Mouse (Mus musculus) lung, embryonic 16.5 days (tissue): ENCODE measurements around the gene Rbms2. TPM values are rescaled to one million over a fixed set of nuclear protein-coding genes. Genes with fewer than 3 reads are reported as not detected.
"Not testable (repeated sequence)": the region's sequence is repeated elsewhere in the genome, so short reads cannot be mapped to it uniquely, and the experiment has no call there.

ENCODE experiments used
- ATAC-seq: fragments of 200-750 bp; cut with Nextera tagmentation; 2 replicates; pipeline ENCODE4 v1.8.0; 2017; ENCODE audit warnings: low read depth, mild to moderate bottlenecking, moderate library complexity
- H3K27ac ChIP-seq: fragments of 300-500 bp; sonication (generic); 2 replicates; pipeline ENCODE4 v1.5.1; 2014; ENCODE audit warnings: mild to moderate bottlenecking, control low read depth, low read length
- H3K27me3 ChIP-seq: fragments of 300-500 bp; sonication (generic); 2 replicates; pipeline ENCODE4 v1.6.1; 2014; ENCODE audit warnings: low read depth, low read length, mixed read lengths; ENCODE audit not compliant: control insufficient read depth, insufficient read depth
- H3K36me3 ChIP-seq: fragments of 300-500 bp; sonication (generic); 2 replicates; pipeline ENCODE4 v1.6.1; 2014; ENCODE audit warnings: low read length; ENCODE audit not compliant: control insufficient read depth, insufficient read depth
- H3K4me1 ChIP-seq: fragments of 300-500 bp; sonication (generic); replicated peaks from 2 replicates; pipeline ENCODE4 v1.6.1; 2014; ENCODE audit warnings: low read length, mixed read lengths; ENCODE audit not compliant: control insufficient read depth, insufficient read depth
- H3K4me2 ChIP-seq: fragments of 300-500 bp; sonication (generic); 2 replicates; pipeline ENCODE4 v1.6.1; 2014; ENCODE audit warnings: low read depth, low read length, control low read depth
- H3K4me3 ChIP-seq: fragments of 300-500 bp; sonication (generic); 2 replicates; pipeline ENCODE4 v1.5.1; 2014; ENCODE audit warnings: mild to moderate bottlenecking, low read length, control low read depth
- H3K9ac ChIP-seq: fragments of 300-500 bp; sonication (generic); 2 replicates; pipeline ENCODE4 v1.6.1; 2014; ENCODE audit warnings: low read length, control low read depth
- H3K9me3 ChIP-seq: fragments of 300-500 bp; sonication (generic); 2 replicates; pipeline ENCODE4 v1.6.1; 2016; ENCODE audit warnings: low read length; ENCODE audit not compliant: control insufficient read depth
- WGBS: fragments of 180-500 bp; shearing (Covaris S2); extraction: QIAGEN DNeasy Blood & Tissue Kit; methylation state at CpG from one replicate; pipeline ENCODE4 v1.1.7; 2014; 5-methylcytosine and 5-hydroxymethylcytosine counted together
- polyA plus RNA-seq: library from polyadenylated mRNA; unstranded; fragments of >200 nt; fragmentation: Nextera tagmentation; extraction: Ambion mirVana; gene quantifications from 2 replicates; pipeline ENCODE4 v1.2.1, GENCODE M21; 2015

Gene Rbms2
- polyA plus RNA-seq, 1 experiment from 2014 or later, result 40.7 TPM

DNA sequence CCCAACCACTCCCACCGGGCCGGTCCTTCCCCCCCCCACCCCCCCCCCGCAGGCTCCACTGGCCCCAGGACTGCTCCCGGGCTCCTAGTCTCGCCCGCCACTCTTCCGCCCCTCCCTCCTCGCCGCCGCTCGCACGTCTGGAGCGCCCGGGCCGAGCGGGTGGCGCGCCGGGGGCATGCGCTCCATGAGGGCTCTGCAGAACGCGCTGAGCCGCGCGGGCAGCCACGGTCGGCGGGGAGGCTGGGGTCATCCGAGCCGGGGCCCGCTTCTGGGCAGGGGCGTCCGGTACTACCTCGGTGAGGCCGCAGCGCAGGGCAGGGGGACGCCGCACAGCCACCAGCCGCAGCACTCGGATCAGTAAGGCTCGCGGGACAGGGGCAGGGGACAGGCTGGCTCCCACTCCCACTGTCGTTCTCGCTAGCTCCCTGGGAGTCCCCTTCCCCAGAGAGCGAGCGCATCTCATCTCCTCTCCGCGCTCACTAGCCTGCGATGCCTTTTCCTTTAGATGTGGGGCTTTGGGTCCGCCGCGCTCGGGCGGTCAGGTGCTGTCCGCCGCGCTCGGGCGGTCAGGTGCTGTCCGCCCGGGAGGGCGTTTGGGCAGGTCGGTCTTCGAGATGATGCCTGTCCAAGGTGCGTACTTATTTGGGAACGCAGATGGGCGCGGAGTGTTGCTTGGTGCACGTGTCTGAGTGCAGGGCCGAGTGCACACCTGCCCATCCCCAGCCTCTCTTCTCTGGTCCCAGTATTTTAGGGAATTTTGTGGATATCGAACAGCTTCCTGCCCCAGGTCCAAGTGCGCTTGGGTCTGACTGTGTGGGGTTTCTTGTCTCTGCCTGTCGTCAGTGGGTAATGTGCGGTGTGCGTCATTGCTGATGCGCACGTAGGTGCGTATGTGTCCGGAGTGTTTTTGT lies 14.7 kb upstream of the Rbms2 start:
- Histone ChIP-seq H3K4me3 (peak overlapping the region; percentile 73), H3K36me3 (no peaks in the 10 kb centered on the region), H3K4me1 (peaks cover 8% of the 10 kb centered on the region), H3K27me3 (peaks cover 5% of the 10 kb centered on the region; the same call in 1 of the 2 replicates), H3K9ac (peak overlapping the region; percentile 74), H3K27ac (no peak overlapping the region), H3K9me3 (no peaks in the 10 kb centered on the region), H3K4me2 (peak overlapping the region; percentile 99)
- ATAC-seq, result peak; percentile 93
- under 1% methylated on average over 64 of the region's 79 CpGs for WGBS

DNA sequence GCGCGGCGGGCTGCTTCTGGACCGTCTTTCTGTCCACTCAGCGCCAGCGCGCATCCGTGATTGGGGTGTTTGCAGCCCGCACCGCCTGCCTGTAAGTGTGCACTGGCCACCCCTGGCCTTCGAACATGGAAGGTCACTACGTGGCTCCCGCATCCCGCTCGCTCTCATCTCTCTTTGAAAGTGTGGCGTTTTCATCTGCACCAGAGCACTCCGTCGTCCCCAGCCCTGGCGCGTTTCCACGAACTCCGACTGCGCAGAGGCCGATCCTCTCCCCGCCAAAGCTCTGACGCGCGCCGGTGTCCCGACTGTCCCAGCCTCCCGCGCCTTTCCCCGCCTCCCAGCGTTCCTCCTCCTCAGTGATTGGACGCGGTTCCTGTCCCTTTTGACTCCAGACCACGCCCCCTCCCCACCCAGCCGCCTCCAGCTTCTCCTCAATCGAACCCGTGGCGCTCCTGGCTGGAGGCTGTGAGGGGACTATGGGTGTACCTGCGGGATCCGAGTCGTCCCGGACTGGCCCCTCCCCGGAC lies 14.0 kb upstream of the Rbms2 start, which contains the start of gene Gls2:
TSS of gene Gls2 (plus strand) at position 434 of the 527 bp plus-strand sequence.
- 1% methylated on average over 45 of the region's 46 CpGs for WGBS
- Histone ChIP-seq H3K27ac (peak within 1 kb of the TSS; percentile 38; the same call in 1 of the 2 replicates), H3K4me2 (peak within 1 kb of the TSS; percentile 99), H3K9me3 (no peaks in the 10 kb centered on the region), H3K27me3 (peaks cover 5% of the 10 kb centered on the region; the same call in 1 of the 2 replicates), H3K4me1 (peaks cover 8% of the 10 kb centered on the region), H3K4me3 (peak within 1 kb of the TSS; percentile 73), H3K9ac (peak within 1 kb of the TSS; percentile 74), H3K36me3 (no peaks in the 10 kb centered on the region)
- peak; percentile 98 for ATAC-seq

DNA sequence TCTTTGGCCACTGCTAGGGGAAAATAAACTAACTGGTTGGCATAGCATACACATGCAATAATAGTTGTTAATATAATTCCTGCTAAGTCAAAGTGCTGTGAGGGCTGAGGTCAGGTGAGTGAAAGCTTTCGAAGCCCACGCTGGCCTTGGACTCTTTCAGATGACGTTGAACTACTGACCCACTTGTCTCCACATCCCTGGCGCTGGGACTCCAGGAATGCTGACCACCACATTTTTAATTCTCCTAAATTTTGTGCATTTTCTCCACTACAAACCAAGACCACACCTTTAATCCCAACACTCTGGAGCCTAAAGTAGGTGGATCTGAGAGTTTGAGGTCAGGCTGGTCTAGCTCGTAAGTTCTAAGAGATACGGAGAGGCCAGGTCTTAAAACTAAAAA lies 13.0 kb upstream of the Rbms2 start:
- no peak overlapping the region for H3K9ac ChIP-seq
- WGBS, result 87% methylated on average over 6 of the region's 6 CpGs

DNA sequence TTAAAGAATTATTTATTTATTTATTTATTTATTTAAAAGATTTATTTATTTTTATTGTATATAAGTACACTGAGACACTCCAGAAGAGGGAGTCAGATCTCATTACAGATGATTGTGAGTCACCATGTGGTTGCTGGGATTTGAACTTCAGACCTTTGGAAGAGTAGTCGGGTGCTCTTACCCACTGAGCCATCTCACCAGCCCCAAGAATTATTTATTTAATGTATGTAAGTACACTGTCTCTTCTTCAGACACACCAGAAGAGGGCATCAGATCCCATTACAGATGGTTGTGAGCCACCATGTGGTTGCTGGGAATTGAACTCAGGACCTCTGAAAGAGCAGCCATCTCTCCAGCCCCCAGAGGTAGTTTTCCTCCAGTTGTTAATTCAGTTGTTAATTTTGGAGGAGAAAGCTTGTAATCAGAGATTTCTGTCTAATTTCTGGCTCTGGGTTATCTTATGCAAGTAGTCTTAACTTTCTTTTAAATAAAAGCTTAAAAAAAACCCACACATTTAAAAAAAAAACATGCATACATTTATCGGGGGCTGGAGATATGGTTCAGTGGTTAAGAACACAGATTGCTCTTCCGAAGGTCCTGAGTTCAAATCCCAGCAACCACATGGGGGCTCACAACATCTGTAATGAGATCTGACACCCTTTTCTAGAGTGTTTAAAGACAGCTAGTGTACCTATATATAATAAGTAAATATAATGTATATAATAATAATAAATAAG lies 12.1 kb upstream of the Rbms2 start:
- not testable (repeated sequence) for H3K4me3 ChIP-seq, H3K27ac ChIP-seq, H3K9ac ChIP-seq, H3K4me1 ChIP-seq, H3K4me2 ChIP-seq, H3K36me3 ChIP-seq, H3K9me3 ChIP-seq, ATAC-seq, H3K27me3 ChIP-seq
- WGBS, result 85% methylated on average over 3 of the region's 3 CpGs

More for the DNA sequence above, 13.0 kb upstream of the Rbms2 start:
- no peak overlapping the region for H3K4me2 ChIP-seq
- H3K27ac ChIP-seq, result no peak overlapping the region
- H3K9me3 ChIP-seq, result no peaks in the 10 kb centered on the region
- peaks cover 8% of the 10 kb centered on the region for H3K4me1 ChIP-seq
- no peak overlapping the region for H3K4me3 ChIP-seq
- ATAC-seq, result no peak
- peaks cover 5% of the 10 kb centered on the region; the same call in 1 of the 2 replicates for H3K27me3 ChIP-seq
- H3K36me3 ChIP-seq, result no peaks in the 10 kb centered on the region

DNA sequence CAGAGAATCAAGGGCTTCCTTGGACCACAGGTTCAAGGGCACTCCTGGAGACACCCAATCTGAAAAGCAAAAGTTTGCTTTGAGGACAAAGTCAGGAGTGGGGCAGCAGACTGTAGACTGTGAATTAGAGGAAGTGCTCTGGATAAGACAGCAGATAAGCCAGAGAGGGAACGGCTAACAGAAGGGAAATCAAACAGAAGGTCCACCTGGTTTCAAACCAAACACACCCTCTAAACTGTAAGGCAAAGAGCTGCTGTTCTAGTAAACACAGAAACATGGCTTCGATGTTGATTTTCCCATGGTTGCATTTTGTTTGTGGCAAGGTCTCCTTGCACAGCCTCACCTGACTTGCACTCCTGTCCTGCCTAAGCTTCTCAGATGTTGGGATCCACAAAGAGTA lies 11.4 kb upstream of the Rbms2 start:
- 54% methylated on average over 2 of the region's 2 CpGs for WGBS
- peaks cover 5% of the 10 kb centered on the region; the same call in 1 of the 2 replicates for H3K27me3 ChIP-seq
- no peaks in the 10 kb centered on the region for H3K9me3 ChIP-seq
- H3K4me3 ChIP-seq, result no peak overlapping the region
- no peak overlapping the region for H3K27ac ChIP-seq
- ATAC-seq, result no peak
- no peaks in the 10 kb centered on the region for H3K36me3 ChIP-seq
- H3K4me1 ChIP-seq, result peaks cover 8% of the 10 kb centered on the region
- no peak overlapping the region for H3K4me2 ChIP-seq
- no peak overlapping the region for H3K9ac ChIP-seq

DNA sequence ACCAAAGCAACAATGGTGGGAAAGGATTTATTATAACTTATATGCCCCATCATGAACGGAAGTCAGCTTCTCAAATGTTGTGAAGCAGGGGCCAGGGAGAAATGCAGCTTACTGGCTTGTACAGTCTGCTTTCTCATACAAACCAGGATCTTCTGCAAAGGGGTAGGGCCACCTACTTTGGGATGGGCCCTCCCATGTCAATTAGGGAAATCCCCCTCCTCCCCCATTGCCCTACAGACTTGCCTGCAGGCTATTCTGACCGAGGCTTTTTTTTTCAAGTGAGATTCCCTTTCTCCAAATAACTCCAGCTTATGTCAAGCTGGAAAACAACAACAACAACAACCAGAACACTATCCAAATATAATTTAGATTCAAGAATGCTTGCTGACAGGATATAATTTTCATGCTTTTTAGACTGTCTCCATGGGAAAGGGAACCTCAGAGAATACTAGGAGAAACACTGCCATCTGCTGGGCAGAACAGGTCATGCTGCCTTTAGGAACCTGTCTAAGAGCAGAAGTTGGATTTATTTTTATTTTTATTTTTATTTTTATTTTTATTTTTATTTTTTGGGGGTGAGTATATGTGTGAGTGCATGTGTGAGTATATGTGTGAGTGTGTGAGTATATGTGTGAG lies 8.3 kb upstream of the Rbms2 start:
- no peak for ATAC-seq

DNA sequence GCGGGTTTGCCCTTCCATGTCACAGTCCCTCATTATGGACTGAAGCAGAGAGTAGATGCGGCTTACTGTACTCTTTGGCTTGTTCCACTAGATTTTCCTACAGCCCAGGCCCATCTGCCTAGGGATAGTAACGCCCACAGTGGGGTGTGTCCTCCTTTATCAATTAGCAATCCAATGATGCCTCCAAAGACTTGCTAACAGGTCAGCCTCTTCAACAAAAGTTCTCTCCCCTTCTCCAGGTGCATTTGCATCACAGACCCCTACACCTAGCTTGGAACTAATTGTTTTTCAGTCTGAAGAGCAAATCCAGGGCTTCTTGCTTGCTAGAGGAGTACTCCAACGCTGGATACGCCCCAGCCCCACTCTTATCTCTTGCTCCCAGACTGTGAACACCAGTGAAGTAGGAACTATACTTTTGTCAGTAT lies 7.1 kb upstream of the Rbms2 start:
- ATAC-seq, result no peak
- Histone ChIP-seq H3K4me1 (no peaks in the 10 kb centered on the region), H3K27ac (no peak overlapping the region), H3K36me3 (no peaks in the 10 kb centered on the region), H3K4me2 (no peak overlapping the region), H3K9ac (no peak overlapping the region), H3K4me3 (no peak overlapping the region), H3K9me3 (no peaks in the 10 kb centered on the region), H3K27me3 (no peaks in the 10 kb centered on the region)
- WGBS, result 58% methylated on average over 5 of the region's 5 CpGs

More for the DNA sequence above, 8.3 kb upstream of the Rbms2 start:
- Histone ChIP-seq H3K36me3 (no peaks in the 10 kb centered on the region), H3K4me2 (no peak overlapping the region), H3K4me1 (no peaks in the 10 kb centered on the region), H3K27me3 (no peaks in the 10 kb centered on the region), H3K27ac (no peak overlapping the region), H3K9me3 (no peaks in the 10 kb centered on the region), H3K4me3 (no peak overlapping the region), H3K9ac (no peak overlapping the region)
- WGBS, result 51% methylated on average over 2 of the region's 2 CpGs

DNA sequence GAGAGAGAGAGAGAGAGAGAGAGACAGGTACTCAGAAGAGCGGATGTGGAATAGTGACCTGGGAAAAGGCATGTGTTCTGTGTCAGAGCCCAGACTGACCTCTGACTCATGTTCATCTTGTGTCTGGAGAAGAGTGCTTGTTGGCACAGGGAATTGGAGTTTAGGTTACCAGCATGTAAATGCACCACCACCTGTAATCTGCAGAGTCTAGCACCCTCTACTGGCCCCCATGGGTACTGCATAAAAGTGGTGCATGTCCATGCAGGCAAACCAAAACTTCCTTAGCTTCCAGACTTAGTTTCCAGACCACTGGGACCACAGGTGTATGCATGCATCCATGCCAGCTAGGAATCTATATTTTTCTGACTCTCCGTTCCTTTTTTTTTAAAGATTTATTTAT lies 5.9 kb upstream of the Rbms2 start:
- Histone ChIP-seq H3K4me3 (no peak overlapping the region), H3K27ac (no peak overlapping the region), H3K27me3 (no peaks in the 10 kb centered on the region), H3K9ac (no peak overlapping the region), H3K4me2 (no peak overlapping the region), H3K9me3 (no peaks in the 10 kb centered on the region), H3K36me3 (no peaks in the 10 kb centered on the region), H3K4me1 (no peaks in the 10 kb centered on the region)
- peak; percentile 41 for ATAC-seq
- WGBS, result 38% methylated on average over 2 of the region's 2 CpGs
